Mouse (Mus musculus) forebrain, embryonic 16.5 days (tissue): ENCODE data around the gene Kdm5a. TPM values are rescaled to one million over a fixed set of nuclear protein-coding genes. Genes with fewer than 3 reads are reported as not detected.

ENCODE experiments used
- ATAC-seq: fragments of 200-750 bp; cut with Nextera tagmentation; 2 replicates; pipeline ENCODE4 v1.8.0; 2017; ENCODE audit warnings: mild to moderate bottlenecking, moderate library complexity
- H3K27ac ChIP-seq: fragments of 300-500 bp; sonication (generic); 2 replicates; pipeline ENCODE4 v1.5.1; 2014; ENCODE audit warnings: low read length, control low read depth
- H3K27me3 ChIP-seq: fragments of 300-500 bp; sonication (generic); replicated peaks from 2 replicates; pipeline ENCODE4 v1.6.1; 2014; ENCODE audit warnings: low read length; ENCODE audit not compliant: control insufficient read depth, insufficient read depth
- H3K36me3 ChIP-seq: fragments of 300-500 bp; sonication (generic); 2 replicates; pipeline ENCODE4 v1.6.1; 2014; ENCODE audit not compliant: control insufficient read depth, insufficient read depth
- H3K4me1 ChIP-seq: fragments of 300-500 bp; sonication (generic); replicated peaks from 2 replicates; pipeline ENCODE4 v1.6.1; 2014; ENCODE audit warnings: low read length; ENCODE audit not compliant: control insufficient read depth, insufficient read depth
- H3K4me2 ChIP-seq: fragments of 300-500 bp; sonication (generic); 2 replicates; pipeline ENCODE4 v1.6.1; 2014; ENCODE audit warnings: mild to moderate bottlenecking, low read length, control low read depth
- H3K4me3 ChIP-seq: fragments of 300-500 bp; sonication (generic); replicated peaks from 2 replicates; pipeline ENCODE4 v1.5.1; 2014; ENCODE audit warnings: mild to moderate bottlenecking, low read length, control low read depth
- H3K9ac ChIP-seq: fragments of 300-500 bp; sonication (generic); replicated peaks from 2 replicates; pipeline ENCODE4 v1.6.1; 2014; ENCODE audit warnings: low read depth, low read length, control low read depth
- H3K9me3 ChIP-seq: fragments of 300-500 bp; sonication (generic); 2 replicates; pipeline ENCODE4 v1.6.1; 2016; ENCODE audit warnings: low read length; ENCODE audit not compliant: control insufficient read depth
- WGBS: fragments of 180-500 bp; shearing (Covaris S2); extraction: QIAGEN DNeasy Blood & Tissue Kit; methylation state at CpG from one replicate; pipeline ENCODE4 v1.1.7; 2014; 5-methylcytosine and 5-hydroxymethylcytosine counted together
- polyA plus RNA-seq: library from polyadenylated mRNA; unstranded; fragments of >200 nt; fragmentation: Nextera tagmentation; extraction: Ambion mirVana; gene quantifications from 2 replicates; pipeline ENCODE4 v1.2.1, GENCODE M21; 2015

The Kdm5a gene
- polyA plus RNA-seq, 1 experiment from 2014 or later, result 47.1 TPM

GRCm38 (mm10) chr6:120395622-120396345 is 31.9 kb downstream of the Kdm5a start:
- Histone ChIP-seq H3K9ac (no peak overlapping the region), H3K4me1 (no peaks in the 10 kb centered on the region), H3K27ac (no peak overlapping the region), H3K4me2 (no peak overlapping the region), H3K27me3 (no peaks in the 10 kb centered on the region), H3K9me3 (no peaks in the 10 kb centered on the region), H3K4me3 (no peak overlapping the region), H3K36me3 (peaks cover 29% of the 10 kb centered on the region)
- WGBS, result 98% methylated on average over 5 of the region's 5 CpGs
- ATAC-seq, result no peak

- Histone ChIP-seq H3K4me2 (no peak overlapping the region), H3K9ac (no peak overlapping the region), H3K27ac (no peak overlapping the region), H3K9me3 (no peaks in the 10 kb centered on the region), H3K27me3 (no peaks in the 10 kb centered on the region), H3K4me1 (no peaks in the 10 kb centered on the region), H3K36me3 (peaks cover 31% of the 10 kb centered on the region), H3K4me3 (no peak overlapping the region)
- ATAC-seq, result no peak
- WGBS, result 100% methylated on average over 1 of the region's 1 CpGs
Observed at GRCm38 (mm10) chr6:120403936-120404335, 40.0 kb downstream of the Kdm5a start.

GRCm38 (mm10) chr6:120438161-120438560 is 74.2 kb downstream of the Kdm5a start:
- H3K9ac ChIP-seq, result no peak overlapping the region
- no peak overlapping the region for H3K4me2 ChIP-seq
- peaks cover 31% of the 10 kb centered on the region for H3K36me3 ChIP-seq
- no peak overlapping the region for H3K4me3 ChIP-seq
- no peaks in the 10 kb centered on the region for H3K9me3 ChIP-seq
- H3K27me3 ChIP-seq, result no peaks in the 10 kb centered on the region
- WGBS, result 92% methylated on average over 3 of the region's 3 CpGs
- ATAC-seq, result no peak
- H3K4me1 ChIP-seq, result no peaks in the 10 kb centered on the region
- no peak overlapping the region for H3K27ac ChIP-seq

GRCm38 (mm10) chr6:120442171-120442749 is 78.3 kb downstream of the Kdm5a start:
- ATAC-seq, result no peak
- H3K9me3 ChIP-seq, result no peaks in the 10 kb centered on the region
- H3K4me3 ChIP-seq, result no peak overlapping the region
- no peak overlapping the region for H3K9ac ChIP-seq
- no peaks in the 10 kb centered on the region for H3K4me1 ChIP-seq
- peaks cover 22% of the 10 kb centered on the region for H3K36me3 ChIP-seq
- H3K4me2 ChIP-seq, result no peak overlapping the region
- no peaks in the 10 kb centered on the region for H3K27me3 ChIP-seq
- H3K27ac ChIP-seq, result no peak overlapping the region
- 67% methylated on average over 4 of the region's 4 CpGs for WGBS

- Histone ChIP-seq H3K9ac (no peak overlapping the region), H3K9me3 (no peaks in the 10 kb centered on the region), H3K27me3 (no peaks in the 10 kb centered on the region), H3K36me3 (peaks cover 16% of the 10 kb centered on the region), H3K4me2 (no peak overlapping the region), H3K4me3 (no peak overlapping the region), H3K4me1 (no peaks in the 10 kb centered on the region), H3K27ac (no peak overlapping the region)
- no peak for ATAC-seq
- 79% methylated on average over 14 of the region's 14 CpGs for WGBS
Observed at GRCm38 (mm10) chr6:120443363-120444355, 79.7 kb downstream of the Kdm5a start.

- H3K36me3 ChIP-seq, result no peaks in the 10 kb centered on the region
- no peaks in the 10 kb centered on the region for H3K27me3 ChIP-seq
- H3K9ac ChIP-seq, result no peak overlapping the region
- H3K9me3 ChIP-seq, result no peaks in the 10 kb centered on the region
- WGBS, result 89% methylated on average over 3 of the region's 3 CpGs
- no peak overlapping the region for H3K4me2 ChIP-seq
- no peak overlapping the region for H3K27ac ChIP-seq
- no peak for ATAC-seq
- H3K4me1 ChIP-seq, result no peaks in the 10 kb centered on the region
- no peak overlapping the region for H3K4me3 ChIP-seq
Observed at GRCm38 (mm10) chr6:120450208-120450607, 86.3 kb downstream of the Kdm5a start.

GRCm38 (mm10) chr6:120452384-120453102 is 88.6 kb downstream of the Kdm5a start:
- H3K4me2 ChIP-seq, result no peak overlapping the region

GRCm38 (mm10) chr6:120453103-120453445 is 89.2 kb downstream of the Kdm5a start:
- no peak overlapping the region for H3K4me2 ChIP-seq
- H3K27ac ChIP-seq, result no peak overlapping the region
- no peaks in the 10 kb centered on the region for H3K4me1 ChIP-seq
- H3K36me3 ChIP-seq, result no peaks in the 10 kb centered on the region
- WGBS, result 86% methylated on average over 5 of the region's 5 CpGs
- H3K9ac ChIP-seq, result no peak overlapping the region
- H3K4me3 ChIP-seq, result no peak overlapping the region
- no peaks in the 10 kb centered on the region for H3K9me3 ChIP-seq
- no peak for ATAC-seq
- no peaks in the 10 kb centered on the region for H3K27me3 ChIP-seq

More at GRCm38 (mm10) chr6:120452384-120453102, 88.6 kb downstream of the Kdm5a start:
- Histone ChIP-seq H3K27ac (no peak overlapping the region), H3K9ac (no peak overlapping the region), H3K27me3 (no peaks in the 10 kb centered on the region), H3K4me3 (no peak overlapping the region), H3K36me3 (no peaks in the 10 kb centered on the region), H3K4me1 (no peaks in the 10 kb centered on the region), H3K9me3 (no peaks in the 10 kb centered on the region)
- no peak for ATAC-seq
- 94% methylated on average over 11 of the region's 11 CpGs for WGBS

GRCm38 (mm10) chr6:120453556-120453955 is 89.6 kb downstream of the Kdm5a start:
- H3K4me1 ChIP-seq, result no peaks in the 10 kb centered on the region
- no peak overlapping the region for H3K27ac ChIP-seq
- no peaks in the 10 kb centered on the region for H3K36me3 ChIP-seq
- H3K9ac ChIP-seq, result no peak overlapping the region
- WGBS, result 91% methylated on average over 3 of the region's 3 CpGs
- no peak overlapping the region for H3K4me3 ChIP-seq
- no peaks in the 10 kb centered on the region for H3K9me3 ChIP-seq
- no peak for ATAC-seq
- no peak overlapping the region for H3K4me2 ChIP-seq
- H3K27me3 ChIP-seq, result no peaks in the 10 kb centered on the region
